In genomic region chr11:54413017-54413416, GRCm38 (mm10) we compare ENCODE assay signal across 8 mouse cellular contexts. TPM values are rescaled to one million over a fixed set of nuclear protein-coding genes. Genes with fewer than 3 reads are reported as not detected.
DNase-seq lines count a peak whose midpoint lies in the region; ATAC-seq lines count a peak whose summit lies in the region.
"Had no signal": no experiment of that assay in that cellular context is flagged by ENCODE, and none has a peak within 500 bp of the region (broad histone marks: within the 10 kb centered on the region; RNA-seq: fewer than 3 reads in every experiment).

No protein-coding gene starts in this region.

- peak; percentile 66 for ATAC-seq in liver, embryonic 11.5 days (replicated peaks; ENCODE audit: low FRiP score)
- ATAC-seq in erythroblast, adult 5-6 weeks (replicated peaks; ENCODE audit: low FRiP score, poor library complexity, severe bottlenecking): no peak

- H3K4me2 ChIP-seq in liver, embryonic 11.5 days: peak overlapping the region; percentile 45

- peaks cover 9% of the 10 kb centered on the region for H3K4me1 ChIP-seq in liver, embryonic 11.5 days (replicated peaks; ENCODE audit: control insufficient read depth, insufficient read depth, low read length)

- H3K27me3 ChIP-seq in liver, embryonic 11.5 days (replicated peaks; ENCODE audit: control insufficient read depth, insufficient read depth, low read length): no peaks in the 10 kb centered on the region

- no peak overlapping the region for H3K9ac ChIP-seq in liver, embryonic 11.5 days (ENCODE audit: low read depth, low read length)

- DNase-seq in kidney, postnatal 10 days: peak; percentile 16
- DNase-seq in kidney, adult 11 months: no peak
- DNase-seq in embryo, embryonic 10.5 days (ENCODE audit: low spot score): peak; percentile 26
- no peak for DNase-seq in liver, embryonic 11.5 days (ENCODE audit: low spot score)
- DNase-seq in right cerebral cortex, postnatal 4 days: peak; percentile 4
- no peak for DNase-seq in testis, postnatal 14 days (ENCODE audit: low spot score)

- no peaks in the 10 kb centered on the region for H3K36me3 ChIP-seq in liver, embryonic 11.5 days (ENCODE audit: control insufficient read depth, insufficient read depth, low read length)

- H3K9me3 ChIP-seq in liver, embryonic 11.5 days (ENCODE audit: control insufficient read depth, low read length): no peaks in the 10 kb centered on the region

- H3K27ac ChIP-seq in liver, embryonic 11.5 days (ENCODE audit: low read depth, low read length): no peak overlapping the region

- WGBS in liver, embryonic 11.5 days: 20% methylated on average over 6 of the region's 6 CpGs

- H3K4me3 ChIP-seq in liver, embryonic 11.5 days (ENCODE audit: low read depth, low read length): no peak overlapping the region

RNA-seq across cellular contexts. Expression of gene Fnip1, which starts 25.0 kb away (rescaled TPM):
- 10.2 and 10.4 TPM in 2 replicates for polyA plus RNA-seq in liver, embryonic 11.5 days (2014; fragmentation: Nextera tagmentation; extraction: Ambion mirVana)
- 8.4 and 12.1 TPM in 2 replicates for total RNA-seq in erythroblast, adult 5-6 weeks (2015; ENCODE audit: low replicate concordance)
- total RNA-seq in erythroblast, adult 5-6 weeks (2017; ENCODE audit: low replicate concordance): 9.2 and 13.0 TPM in 2 replicates

RNA-seq across cellular contexts. Expression of gene Meikin, which starts 42.6 kb away (rescaled TPM):
- polyA plus RNA-seq in liver, embryonic 11.5 days (2014; fragmentation: Nextera tagmentation; extraction: Ambion mirVana): not detected in 2 replicates
- not detected in 2 replicates for total RNA-seq in erythroblast, adult 5-6 weeks (2015; ENCODE audit: low replicate concordance)
- not detected in 2 replicates for total RNA-seq in erythroblast, adult 5-6 weeks (2017; ENCODE audit: low replicate concordance)
- polyA plus RNA-seq: gonadal fat pad, adult 2 months had no signal

Comparison
In these comparisons a context has a peak if more than half of its experiments do, and no peak if none do; other contexts are left out.
1. DNase-seq: peak in kidney, postnatal 10 days (single experiment), embryo, embryonic 10.5 days (single experiment) and right cerebral cortex, postnatal 4 days (single experiment); none in kidney, adult 11 months (single experiment), liver, embryonic 11.5 days (single experiment) and testis, postnatal 14 days (single experiment).